Comparison of ENCODE assay signal across 9 mouse cellular contexts in the genomic region with DNA sequence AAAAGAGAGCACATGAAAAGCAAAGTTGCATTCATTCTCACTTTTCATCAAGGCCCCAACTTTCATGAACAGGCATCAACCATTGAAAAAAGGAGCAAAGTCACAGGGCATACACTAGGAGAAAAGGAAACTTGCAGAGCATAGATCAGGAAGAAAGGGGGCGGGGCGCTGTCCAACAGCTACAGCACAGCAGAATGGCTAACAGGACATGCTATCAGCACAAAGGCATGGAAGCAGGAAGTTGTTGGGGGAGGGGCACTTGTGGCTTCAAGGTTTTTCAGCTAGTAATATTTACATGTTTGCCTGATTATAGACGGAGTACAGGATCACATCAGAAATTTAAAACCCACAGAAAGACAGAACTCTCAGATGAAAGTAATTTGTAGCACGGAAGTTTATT.
DNase-seq lines count a peak whose midpoint lies in the region; ATAC-seq and TF ChIP-seq lines count a peak whose summit lies in the region.
"Had no signal": no experiment of that assay in that cellular context is flagged by ENCODE, and none has a peak within 500 bp of the region (broad histone marks: within the 10 kb centered on the region; RNA-seq: fewer than 3 reads in every experiment).

No protein-coding gene starts in this region.

- no peak overlapping the region for H3K4me2 ChIP-seq in hindbrain, embryonic 12.5 days (replicated peaks)
- H3K4me2 ChIP-seq: heart, embryonic 13.5 days had no signal

- no peak for TF ChIP-seq CTCF in bone marrow macrophage, adult 2 months (IDR thresholded peaks at IDR 0.05; ENCODE audit: low read depth, low read length)

- peaks cover 16% of the 10 kb centered on the region for H3K4me1 ChIP-seq in bone marrow macrophage, adult 2 months (ENCODE audit: control insufficient read depth, insufficient read depth, low read length)
- no peaks in the 10 kb centered on the region; the same call in 1 of the 2 replicates for H3K4me1 ChIP-seq in hindbrain, embryonic 12.5 days
- H3K4me1 ChIP-seq: heart, embryonic 13.5 days had no signal

- no peak overlapping the region for H3K9ac ChIP-seq in hindbrain, embryonic 12.5 days
- H3K9ac ChIP-seq: heart, embryonic 13.5 days had no signal

- no peak for TF ChIP-seq POLR2A in bone marrow macrophage, adult 2 months (IDR thresholded peaks at IDR 0.05; ENCODE audit: borderline replicate concordance, low read depth, low read length)

- H3K4me3 ChIP-seq in bone marrow macrophage, adult 2 months (ENCODE audit: insufficient read depth, low read length), result no peak overlapping the region
- H3K4me3 ChIP-seq in hindbrain, embryonic 12.5 days, result no peak overlapping the region
- H3K4me3 ChIP-seq: heart, embryonic 13.5 days had no signal

- peak; percentile 42 for DNase-seq in heart, postnatal 4 days
- no peak for DNase-seq in heart, adult 9 months (ENCODE audit: low spot score in 2 of 2)
- peak; percentile 14 to 54 for DNase-seq in kidney, postnatal 36 days
- no peak for DNase-seq in left cerebral cortex, postnatal 25 days (ENCODE audit: low spot score in 2 of 2)
- DNase-seq in cerebellum, adult 8-10 months, result no peak

- peak overlapping the region; percentile 8; the same call in 1 of the 2 replicates for H3K27ac ChIP-seq in bone marrow macrophage, adult 2 months (ENCODE audit: insufficient read depth, low read depth, low read length)
- H3K27ac ChIP-seq in hindbrain, embryonic 12.5 days, result no peak overlapping the region
- H3K27ac ChIP-seq: heart, embryonic 13.5 days had no signal

- peak; percentile 89 for ATAC-seq in megakaryocyte-erythroid progenitor cell, adult 5-6 weeks (replicated peaks; ENCODE audit: low FRiP score, low TSS enrichment, poor library complexity, severe bottlenecking)
- no peak for ATAC-seq in hindbrain, embryonic 12.5 days (ENCODE audit: low FRiP score)

- H3K36me3 ChIP-seq in hindbrain, embryonic 12.5 days, result no peaks in the 10 kb centered on the region
- H3K36me3 ChIP-seq: heart, embryonic 13.5 days had no signal

- WGBS in hindbrain, embryonic 12.5 days, result 76% methylated on average over 4 of the region's 4 CpGs

- H3K27me3 ChIP-seq in hindbrain, embryonic 12.5 days, result no peaks in the 10 kb centered on the region
- H3K27me3 ChIP-seq: heart, embryonic 13.5 days had no signal

- H3K9me3 ChIP-seq in hindbrain, embryonic 12.5 days (replicated peaks), result no peaks in the 10 kb centered on the region

- intact Hi-C loops in left cerebral cortex, postnatal 25 days (cut with DNase I), result no loop called here

Comparison
In these comparisons a context has a peak if more than half of its experiments do, and no peak if none do; other contexts are left out.
1. DNase-seq: peak in heart, postnatal 4 days (single experiment) and kidney, postnatal 36 days (2 of 2); none in heart, adult 9 months (0 of 2), left cerebral cortex, postnatal 25 days (0 of 2) and cerebellum, adult 8-10 months (single experiment).